Mouse (Mus musculus) myocyte (in vitro differentiated cells): ENCODE measurements at regions not wholly inside any gene's neighbourhood (a gene's known extent, or its start where the extent isn't known, plus 50 kb on each side); places are given as distances from the start of the nearest gene placed in this dataset.

Experiments
- CEBPB ChIP-seq: IDR thresholded peaks from 2 replicates; pipeline ENCODE4 v1.6.1; 2011; ENCODE audit warnings: mild to moderate bottlenecking, moderate library complexity; ENCODE audit not compliant: poor library complexity, insufficient read depth, severe bottlenecking
- E2F4 ChIP-seq: IDR thresholded peaks from one replicate; pipeline ENCODE4 v1.6.1; 2011; ENCODE audit warnings: mild to moderate bottlenecking, control low read depth, moderate library complexity; ENCODE audit not compliant: insufficient read depth
- MAX ChIP-seq: IDR thresholded peaks from one replicate; pipeline ENCODE4 v1.6.1; 2011; ENCODE audit warnings: low read depth, mild to moderate bottlenecking, control low read depth
- MYOD1 ChIP-seq, 3 experiments: IDR thresholded peaks; one replicate each; pipeline ENCODE4 v1.6.1; 2011; ENCODE audit warnings: control low read depth in 2 of 3, low read depth in 2 of 3, mild to moderate bottlenecking in 2 of 3, moderate library complexity in 1 of 3; ENCODE audit not compliant: insufficient read length in 2 of 3, control insufficient read depth in 1 of 3
- MYOG ChIP-seq, 3 experiments: IDR thresholded peaks; one replicate each; pipeline ENCODE4 v1.6.1; 2011; ENCODE audit warnings: control low read depth in 2 of 3, low read depth in 2 of 3, mild to moderate bottlenecking in 2 of 3; ENCODE audit not compliant: insufficient read length in 2 of 3, control insufficient read depth in 1 of 3, insufficient read depth in 1 of 3
- POLR2A ChIP-seq: IDR thresholded peaks from one replicate; pipeline ENCODE4 v1.6.1; 2011; ENCODE audit warnings: low read depth, mild to moderate bottlenecking, control low read depth, moderate library complexity; ENCODE audit not compliant: insufficient read length
- POLR2AphosphoS2 ChIP-seq: IDR thresholded peaks from one replicate; pipeline ENCODE4 v1.6.1; 2011; ENCODE audit warnings: low read depth, control low read depth; ENCODE audit not compliant: insufficient read length
- REST ChIP-seq: IDR thresholded peaks from one replicate; pipeline ENCODE4 v1.6.1; 2011; ENCODE audit warnings: mild to moderate bottlenecking, control low read depth, moderate library complexity; ENCODE audit not compliant: insufficient read depth, insufficient read length
- SRF ChIP-seq: IDR thresholded peaks from one replicate; pipeline ENCODE4 v1.6.1; 2011; ENCODE audit warnings: low read depth; ENCODE audit not compliant: control insufficient read depth, insufficient read length

GRCm38 (mm10) chr10:95048790-95049189, 104.2 kb upstream of the Plxnc1 start:
- no peak for TF ChIP-seq MAX
- no peak for TF ChIP-seq CEBPB
- TF ChIP-seq MYOG (IDR thresholded peaks at IDR 0.05; ENCODE audit: control insufficient read depth in 1 of 3, insufficient read depth in 1 of 3, insufficient read length in 2 of 3, low read depth in 2 of 3): no peak
- no peak for TF ChIP-seq POLR2A
- TF ChIP-seq POLR2AphosphoS2: no peak
- TF ChIP-seq E2F4: no peak
- no peak for TF ChIP-seq SRF
- no peak for TF ChIP-seq MYOD1 (IDR thresholded peaks at IDR 0.05; ENCODE audit: control insufficient read depth in 1 of 3, insufficient read length in 2 of 3, low read depth in 2 of 3)
- TF ChIP-seq REST: no peak
